Mouse (Mus musculus) c-Kit-positive CD71-positive TER-119-positive erythroid progenitor cells, embryonic 14.5 days (primary cell): ENCODE results near the gene Vmn1r1.

Source experiments
- DNase-seq: peaks from one replicate; pipeline ENCODE4 v3.0.0-alpha.2; 2013; ENCODE audit warnings: low spot score

Gene Vmn1r1

GRCm38 (mm10) chr1:182137204-182138125, 26.8 kb downstream of the Vmn1r1 start:
- DNase-seq: no peak

- no peak for DNase-seq
These were observed 33.5 kb downstream of the Vmn1r1 start for GRCm38 (mm10) chr1:182130830-182131229.

- peak; percentile 75 for DNase-seq
These were observed 39.3 kb downstream of the Vmn1r1 start for GRCm38 (mm10) chr1:182124924-182125368.

- DNase-seq: peak; percentile 97
These were observed 39.8 kb downstream of the Vmn1r1 start, which contains the start of gene Srp9 for GRCm38 (mm10) chr1:182124506-182124905. TSS of gene Srp9 (plus strand) at chr1:182124737.

GRCm38 (mm10) chr1:182122413-182122812, 41.9 kb downstream of the Vmn1r1 start:
- DNase-seq: no peak

- no peak for DNase-seq
These were observed 48.5 kb downstream of the Vmn1r1 start for GRCm38 (mm10) chr1:182115651-182116408.

GRCm38 (mm10) chr1:182115197-182115596, 49.1 kb downstream of the Vmn1r1 start:
- no peak for DNase-seq

- no peak for DNase-seq
These were observed 50.4 kb downstream of the Vmn1r1 start for GRCm38 (mm10) chr1:182113587-182114500.

GRCm38 (mm10) chr1:182113131-182113530, 51.2 kb downstream of the Vmn1r1 start:
- no peak for DNase-seq

GRCm38 (mm10) chr1:182112385-182112784, 51.9 kb downstream of the Vmn1r1 start:
- DNase-seq: no peak

GRCm38 (mm10) chr1:182111386-182112317, 52.6 kb downstream of the Vmn1r1 start:
- no peak for DNase-seq

- no peak for DNase-seq
These were observed 53.4 kb downstream of the Vmn1r1 start for GRCm38 (mm10) chr1:182110708-182111385.

GRCm38 (mm10) chr1:182110185-182110584, 54.1 kb downstream of the Vmn1r1 start:
- DNase-seq: no peak

GRCm38 (mm10) chr1:182108397-182109099, 55.7 kb downstream of the Vmn1r1 start:
- no peak for DNase-seq

- DNase-seq: no peak
These were observed 57.0 kb downstream of the Vmn1r1 start for GRCm38 (mm10) chr1:182107251-182107650.

- DNase-seq: no peak
These were observed 59.3 kb downstream of the Vmn1r1 start for GRCm38 (mm10) chr1:182105023-182105422.
